Mouse (Mus musculus) 3T3-L1 (cell line): ENCODE measurements around the gene Apex1.
"Not testable (repeated sequence)": the region's sequence is repeated elsewhere in the genome, so short reads cannot be mapped to it uniquely, and the experiment has no call there.

Experiments
- DNase-seq: peaks from one replicate; pipeline ENCODE4 v3.0.0-alpha.2; 2015; ENCODE audit warnings: low read depth, low spot score

Gene Apex1

GRCm38 (mm10) chr14:50924281-50925064, at the start of gene Apex1, which contains the start of gene Osgep:
Apex1 (plus strand) TSS chr14:50924968.
Osgep (minus strand) TSS chr14:50924893.
- DNase-seq, result peak; percentile 98

GRCm38 (mm10) chr14:50875175-50875574, 49.6 kb upstream of the Apex1 start:
- no peak for DNase-seq

GRCm38 (mm10) chr14:50875591-50876230, 49.1 kb upstream of the Apex1 start:
- DNase-seq, result no peak

- DNase-seq, result no peak
Measured at GRCm38 (mm10) chr14:50876236-50876950, 48.4 kb upstream of the Apex1 start.

GRCm38 (mm10) chr14:50891621-50892020, 33.1 kb upstream of the Apex1 start:
- DNase-seq, result no peak

GRCm38 (mm10) chr14:50892091-50892490, 32.7 kb upstream of the Apex1 start:
- DNase-seq, result no peak

GRCm38 (mm10) chr14:50892541-50893459, 32.0 kb upstream of the Apex1 start:
- DNase-seq, result peak; percentile 68

GRCm38 (mm10) chr14:50895407-50895806, 29.4 kb upstream of the Apex1 start:
- DNase-seq, result no peak

GRCm38 (mm10) chr14:50895985-50896746, 28.6 kb upstream of the Apex1 start:
- DNase-seq, result peak; percentile 98

- DNase-seq, result peak; percentile 24
Measured at GRCm38 (mm10) chr14:50896747-50897373, 27.9 kb upstream of the Apex1 start.

GRCm38 (mm10) chr14:50897374-50897765, 27.4 kb upstream of the Apex1 start, which contains the start of gene Klhl33:
Klhl33 (minus strand) TSS chr14:50897507.
- DNase-seq, result peak; percentile 44

GRCm38 (mm10) chr14:50897992-50898391, 26.8 kb upstream of the Apex1 start:
- DNase-seq, result not testable (repeated sequence)

GRCm38 (mm10) chr14:50903973-50904827, 20.6 kb upstream of the Apex1 start:
- no peak for DNase-seq

GRCm38 (mm10) chr14:50904828-50905129, 20.0 kb upstream of the Apex1 start:
- DNase-seq, result no peak

- not testable (repeated sequence) for DNase-seq
Measured at GRCm38 (mm10) chr14:50905327-50905726, 19.4 kb upstream of the Apex1 start.

- DNase-seq, result no peak
Measured at GRCm38 (mm10) chr14:50908126-50908525, 16.6 kb upstream of the Apex1 start.

- no peak for DNase-seq
Measured at GRCm38 (mm10) chr14:50911356-50911755, 13.4 kb upstream of the Apex1 start.

- DNase-seq, result peak; percentile 39
Measured at GRCm38 (mm10) chr14:50923437-50923836, 1.3 kb upstream of the Apex1 start.
